Mouse (Mus musculus) c-Kit-negative CD71-positive TER-119-positive erythroid progenitor cells, embryonic 14.5 days (primary cell): ENCODE results near the gene Bcor.

Experiments used
- DNase-seq: peaks from one replicate; pipeline ENCODE4 v3.0.0-alpha.2; 2013; ENCODE audit warnings: low read depth, low spot score

Bcor gene

GRCm38 (mm10) chrX:12126408-12127105, 33.6 kb downstream of the Bcor start:
- DNase-seq = no peak

GRCm38 (mm10) chrX:12124571-12124970, 35.6 kb downstream of the Bcor start:
- DNase-seq = no peak

GRCm38 (mm10) chrX:12123687-12124087, 36.5 kb downstream of the Bcor start:
- no peak for DNase-seq

GRCm38 (mm10) chrX:12122594-12123331, 37.4 kb downstream of the Bcor start:
- no peak for DNase-seq

- no peak for DNase-seq
These were observed 40.7 kb downstream of the Bcor start for GRCm38 (mm10) chrX:12119476-12119875.

- no peak for DNase-seq
These were observed 44.0 kb downstream of the Bcor start for GRCm38 (mm10) chrX:12116128-12116527.

- DNase-seq = no peak
These were observed 48.0 kb downstream of the Bcor start for GRCm38 (mm10) chrX:12112166-12112565.

GRCm38 (mm10) chrX:12110518-12110917, 49.6 kb downstream of the Bcor start:
- no peak for DNase-seq

GRCm38 (mm10) chrX:12105358-12105757, 54.8 kb downstream of the Bcor start:
- no peak for DNase-seq

- DNase-seq = no peak
These were observed 63.2 kb downstream of the Bcor start for GRCm38 (mm10) chrX:12096783-12097526.

GRCm38 (mm10) chrX:12093371-12093770, 66.8 kb downstream of the Bcor start:
- DNase-seq = no peak

- no peak for DNase-seq
These were observed 68.6 kb downstream of the Bcor start for GRCm38 (mm10) chrX:12091431-12092061.

GRCm38 (mm10) chrX:12090871-12091404, 69.2 kb downstream of the Bcor start:
- no peak for DNase-seq

GRCm38 (mm10) chrX:12090151-12090870, 69.8 kb downstream of the Bcor start:
- DNase-seq = no peak

GRCm38 (mm10) chrX:12089353-12090081, 70.6 kb downstream of the Bcor start:
- DNase-seq = no peak

- DNase-seq = no peak
These were observed 71.2 kb downstream of the Bcor start for GRCm38 (mm10) chrX:12089027-12089340.

GRCm38 (mm10) chrX:12088301-12089026, 71.7 kb downstream of the Bcor start:
- DNase-seq = no peak

- DNase-seq = no peak
These were observed 72.4 kb downstream of the Bcor start for GRCm38 (mm10) chrX:12087511-12088300.
